Mouse (Mus musculus) myocyte (in vitro differentiated cells): ENCODE measurements around the gene Nme6. TPM values are rescaled to one million over a fixed set of nuclear protein-coding genes. Genes with fewer than 3 reads are reported as not detected.

Experiments used
- H3K27me3 ChIP-seq: one replicate; pipeline ENCODE4 v1.6.1; 2011; ENCODE audit not compliant: control insufficient read depth, insufficient read depth, insufficient read length
- H3K36me3 ChIP-seq: one replicate; pipeline ENCODE4 v1.6.1; 2011; ENCODE audit not compliant: control insufficient read depth, insufficient read depth
- H3K4me2 ChIP-seq: one replicate; pipeline ENCODE4 v1.6.1; 2011; ENCODE audit warnings: low read depth, control low read depth
- H3K4me3 ChIP-seq: one replicate; pipeline ENCODE4 v1.5.1; 2011; ENCODE audit warnings: mild to moderate bottlenecking, control low read depth, moderate library complexity
- H3K79me2 ChIP-seq: one replicate; pipeline ENCODE4 v1.6.1; 2011; ENCODE audit not compliant: control insufficient read depth, insufficient read depth
- H3ac ChIP-seq: one replicate; pipeline ENCODE4 v1.6.1; 2011; ENCODE audit not compliant: control insufficient read depth, insufficient read length
- E2F4 ChIP-seq: IDR thresholded peaks from one replicate; pipeline ENCODE4 v1.6.1; 2011; ENCODE audit warnings: mild to moderate bottlenecking, control low read depth, moderate library complexity; ENCODE audit not compliant: insufficient read depth
- MAX ChIP-seq: IDR thresholded peaks from one replicate; pipeline ENCODE4 v1.6.1; 2011; ENCODE audit warnings: low read depth, mild to moderate bottlenecking, control low read depth
- MYOD1 ChIP-seq, 3 experiments: IDR thresholded peaks; one replicate each; pipeline ENCODE4 v1.6.1; 2011; ENCODE audit warnings: control low read depth in 2 of 3, low read depth in 2 of 3, mild to moderate bottlenecking in 2 of 3, moderate library complexity in 1 of 3; ENCODE audit not compliant: insufficient read length in 2 of 3, control insufficient read depth in 1 of 3
- POLR2A ChIP-seq: IDR thresholded peaks from one replicate; pipeline ENCODE4 v1.6.1; 2011; ENCODE audit warnings: low read depth, mild to moderate bottlenecking, control low read depth, moderate library complexity; ENCODE audit not compliant: insufficient read length
- REST ChIP-seq: IDR thresholded peaks from one replicate; pipeline ENCODE4 v1.6.1; 2011; ENCODE audit warnings: mild to moderate bottlenecking, control low read depth, moderate library complexity; ENCODE audit not compliant: insufficient read depth, insufficient read length
- TCF3 ChIP-seq: IDR thresholded peaks from one replicate; pipeline ENCODE4 v1.6.1; 2011; ENCODE audit warnings: low read depth, control low read depth; ENCODE audit not compliant: insufficient read length
- USF1 ChIP-seq: IDR thresholded peaks from one replicate; pipeline ENCODE4 v1.6.1; 2011; ENCODE audit warnings: low read depth, mild to moderate bottlenecking, control low read depth, moderate library complexity
- polyA plus RNA-seq: library from polyadenylated mRNA; unstranded; fragments of >200 nt; fragmentation: generic; extraction: Trizol; gene quantifications from one replicate; pipeline ENCODE4 v1.2.1, GENCODE M21; 2012; ENCODE audit warnings: missing spikeins

Gene Nme6
- polyA plus RNA-seq, 1 experiment: 32.2 TPM

DNA sequence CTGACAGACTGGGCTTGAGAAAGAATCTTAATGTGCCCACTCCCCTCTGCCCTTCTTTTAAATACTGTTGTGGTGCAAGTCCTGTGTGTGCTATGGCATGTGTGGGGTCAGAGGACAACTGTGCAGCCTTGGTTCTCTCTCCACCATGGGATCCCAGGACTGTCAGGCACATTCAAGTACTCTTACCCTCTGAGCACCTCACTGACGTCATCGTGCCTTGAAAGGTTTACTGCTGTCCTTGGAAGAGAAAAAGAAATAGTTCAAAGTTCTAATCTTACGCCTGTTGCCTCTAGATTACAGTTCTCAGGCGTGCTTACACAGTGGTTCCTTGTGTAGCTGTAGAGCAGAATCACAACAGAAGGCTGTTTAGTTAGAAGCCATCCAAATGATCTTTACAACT is 53.7 kb downstream of the Nme6 start:
- Histone ChIP-seq H3ac (no peak overlapping the region), H3K4me2 (no peak overlapping the region), H3K79me2 (no peaks in the 10 kb centered on the region), H3K4me3 (no peak overlapping the region), H3K27me3 (no peaks in the 10 kb centered on the region), H3K36me3 (peaks cover 54% of the 10 kb centered on the region)
- TF ChIP-seq E2F4 (no peak), REST (no peak), POLR2A (no peak), MAX (no peak)

DNA sequence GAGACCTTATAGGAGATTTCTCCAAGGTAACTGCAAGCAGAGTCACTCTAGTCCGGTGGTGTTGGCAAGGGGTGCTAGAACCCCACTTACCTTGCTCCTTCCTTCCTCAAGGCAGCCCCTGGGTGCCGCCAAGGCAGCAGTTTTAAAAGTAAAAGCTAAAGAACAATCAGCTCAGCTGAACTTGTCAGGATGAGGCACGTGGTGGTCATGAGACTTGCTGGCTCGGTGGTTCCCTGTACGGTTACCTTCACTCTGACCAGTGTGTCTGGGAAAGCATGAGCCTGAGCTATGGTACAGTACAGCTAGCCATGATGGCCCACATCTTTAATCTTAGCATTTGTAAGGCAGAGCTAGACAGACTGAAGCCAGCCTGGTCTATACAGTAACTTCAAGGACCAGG is 54.8 kb downstream of the Nme6 start:
- peaks cover 52% of the 10 kb centered on the region for H3K36me3 ChIP-seq
- no peaks in the 10 kb centered on the region for H3K79me2 ChIP-seq
- H3K27me3 ChIP-seq: no peaks in the 10 kb centered on the region
- TF ChIP-seq E2F4 (no peak), TCF3 (no peak), MYOD1 (IDR thresholded peaks at IDR 0.05; ENCODE audit: control insufficient read depth in 1 of 3, insufficient read length in 2 of 3, low read depth in 2 of 3) (no peak), USF1 (no peak)
- no peak overlapping the region for H3K4me2 ChIP-seq
- no peak overlapping the region for H3ac ChIP-seq
- no peak overlapping the region for H3K4me3 ChIP-seq

DNA sequence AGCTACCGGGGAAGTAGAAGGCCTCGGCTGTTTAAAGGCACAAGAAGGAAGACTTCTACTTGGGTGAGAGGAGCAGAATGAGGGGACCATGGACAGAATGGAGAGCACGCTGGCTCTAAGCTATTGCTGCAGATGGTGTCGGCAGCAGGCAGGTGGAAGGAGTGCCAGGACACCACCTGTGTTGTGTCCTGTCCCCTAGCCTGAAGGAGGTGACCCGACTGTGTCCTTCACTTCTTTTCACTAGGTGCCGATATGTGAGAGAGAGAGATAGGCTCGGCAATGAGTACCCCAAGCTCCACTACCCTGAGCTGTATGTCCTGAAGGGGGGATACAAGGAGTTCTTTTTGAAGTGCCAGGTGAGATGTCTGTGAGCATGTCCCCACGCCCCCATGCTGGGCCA is 59.0 kb downstream of the Nme6 start:
- no peaks in the 10 kb centered on the region for H3K27me3 ChIP-seq
- H3K79me2 ChIP-seq: no peaks in the 10 kb centered on the region
- peaks cover 53% of the 10 kb centered on the region for H3K36me3 ChIP-seq
- no peak overlapping the region for H3K4me3 ChIP-seq
- H3ac ChIP-seq: no peak overlapping the region
- H3K4me2 ChIP-seq: no peak overlapping the region
- no peak for TF ChIP-seq POLR2A

Other genes starting within 250 kb of the Nme6 start
- not detected for gene Fbxw24, start 206.7 kb upstream of the Nme6 start, polyA plus RNA-seq
- not detected for gene Fbxw25, start 168.1 kb upstream of the Nme6 start, polyA plus RNA-seq
- not detected for gene Fbxw18, start 130.0 kb upstream of the Nme6 start, polyA plus RNA-seq
- not detected for gene Fbxw26, start 86.7 kb upstream of the Nme6 start, polyA plus RNA-seq
- gene Fbxw27, start 42.1 kb upstream of the Nme6 start, polyA plus RNA-seq: not detected
- gene Spink8, start 20.5 kb upstream of the Nme6 start, polyA plus RNA-seq: not detected
- not detected for gene Camp, start 16.9 kb downstream of the Nme6 start, polyA plus RNA-seq
- 6.1 TPM for gene Cdc25a, start 42.8 kb downstream of the Nme6 start, polyA plus RNA-seq
- 246 TPM for gene Map4, start 98.7 kb downstream of the Nme6 start, polyA plus RNA-seq